Mouse (Mus musculus) intestine, embryonic 15.5 days (tissue): ENCODE data around the gene Hspbap1. TPM values are rescaled to one million over a fixed set of nuclear protein-coding genes. Genes with fewer than 3 reads are reported as not detected.

Experiments used
- ATAC-seq: fragments of 200-750 bp; cut with Nextera tagmentation; 2 replicates; pipeline ENCODE4 v1.8.0; 2017; ENCODE audit warnings: moderate TSS enrichment, moderate library complexity
- H3K27ac ChIP-seq: fragments of 300-500 bp; sonication (generic); 2 replicates; pipeline ENCODE4 v1.5.1; 2015; ENCODE audit warnings: mild to moderate bottlenecking, inconsistent platforms
- H3K27me3 ChIP-seq: fragments of 300-500 bp; sonication (generic); replicated peaks from 2 replicates; pipeline ENCODE4 v1.6.1; 2015; ENCODE audit warnings: inconsistent platforms
- H3K36me3 ChIP-seq: fragments of 300-500 bp; sonication (generic); 2 replicates; pipeline ENCODE4 v1.6.1; 2015; ENCODE audit warnings: inconsistent platforms
- H3K4me1 ChIP-seq: fragments of 300-500 bp; sonication (generic); replicated peaks from 2 replicates; pipeline ENCODE4 v1.6.1; 2015; ENCODE audit warnings: inconsistent platforms
- H3K4me2 ChIP-seq: fragments of 300-500 bp; sonication (generic); replicated peaks from 2 replicates; pipeline ENCODE4 v1.6.1; 2015; ENCODE audit warnings: mild to moderate bottlenecking, inconsistent platforms
- H3K4me3 ChIP-seq: fragments of 300-500 bp; sonication (generic); replicated peaks from 2 replicates; pipeline ENCODE4 v1.5.1; 2015; ENCODE audit warnings: inconsistent platforms
- H3K9ac ChIP-seq: fragments of 300-500 bp; sonication (generic); 2 replicates; pipeline ENCODE4 v1.6.1; 2015; ENCODE audit warnings: inconsistent platforms
- H3K9me3 ChIP-seq: fragments of 300-500 bp; sonication (generic); 2 replicates; pipeline ENCODE4 v1.6.1; 2016; ENCODE audit warnings: inconsistent platforms
- WGBS: fragments of 180-500 bp; shearing (Covaris S2); methylation state at CpG from one replicate; pipeline ENCODE4 v1.1.7; 2015; 5-methylcytosine and 5-hydroxymethylcytosine counted together
- polyA plus RNA-seq: library from polyadenylated mRNA; unstranded; fragments of >200 nt; fragmentation: Nextera tagmentation; extraction: Ambion mirVana; gene quantifications from 2 replicates; pipeline ENCODE4 v1.2.1, GENCODE M21; 2015

Gene Hspbap1
- polyA plus RNA-seq, result 17.6 and 18.4 TPM in 2 replicates

GRCm38 (mm10) chr16:35769878-35770657, at the start of gene Hspbap1:
Gene Hspbap1, plus strand, starts transcription at chr16:35770375.
- WGBS, result under 1% methylated on average over 51 of the region's 51 CpGs
- Histone ChIP-seq H3K4me1 (peaks cover 23% of the 10 kb centered on the region; the same call in 1 of the 2 replicates), H3K27me3 (no peaks in the 10 kb centered on the region), H3K9ac (peak within 1 kb of the TSS; percentile 86), H3K27ac (peak within 1 kb of the TSS; percentile 65; the same call in 1 of the 2 replicates), H3K4me2 (peak within 1 kb of the TSS; percentile 91), H3K36me3 (no peaks in the 10 kb centered on the region), H3K4me3 (peak within 1 kb of the TSS; percentile 87), H3K9me3 (no peaks in the 10 kb centered on the region)
- ATAC-seq, result peak; percentile 86

GRCm38 (mm10) chr16:35724561-35724960, 45.6 kb upstream of the Hspbap1 start:
- Histone ChIP-seq H3K4me1 (no peaks in the 10 kb centered on the region), H3K36me3 (no peaks in the 10 kb centered on the region), H3K9me3 (no peaks in the 10 kb centered on the region), H3K4me3 (no peak overlapping the region), H3K27me3 (no peaks in the 10 kb centered on the region), H3K4me2 (no peak overlapping the region), H3K27ac (no peak overlapping the region), H3K9ac (no peak overlapping the region)
- no peak for ATAC-seq
- WGBS, result 82% methylated on average over 6 of the region's 6 CpGs

DNA sequence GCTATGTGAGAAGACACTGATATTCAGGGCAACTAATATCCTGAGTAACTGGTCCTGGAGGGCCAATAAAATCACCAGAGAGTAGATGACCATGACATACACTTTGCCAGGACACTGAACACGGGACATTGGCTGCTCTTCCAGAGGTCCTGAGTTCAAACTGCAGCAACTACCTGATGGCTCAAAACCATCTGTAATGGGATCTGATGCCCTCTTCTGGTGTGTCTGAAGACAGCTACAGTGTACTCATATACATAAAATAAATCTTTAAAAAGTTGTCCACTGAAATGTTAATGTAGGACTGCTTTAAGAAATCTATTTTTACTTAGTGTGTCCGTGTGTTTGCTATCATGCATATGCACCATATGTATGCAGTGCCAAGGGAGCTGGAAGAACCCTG, 43.6 kb upstream of the Hspbap1 start:
- H3K9me3 ChIP-seq, result no peaks in the 10 kb centered on the region
- no peaks in the 10 kb centered on the region for H3K27me3 ChIP-seq
- no peaks in the 10 kb centered on the region for H3K4me1 ChIP-seq
- ATAC-seq, result no peak
- H3K9ac ChIP-seq, result no peak overlapping the region
- 85% methylated on average over 2 of the region's 2 CpGs for WGBS
- no peak overlapping the region for H3K4me3 ChIP-seq
- no peak overlapping the region for H3K4me2 ChIP-seq
- no peak overlapping the region for H3K27ac ChIP-seq
- H3K36me3 ChIP-seq, result no peaks in the 10 kb centered on the region

- 66% methylated on average over 8 of the region's 8 CpGs for WGBS
- Histone ChIP-seq H3K9ac (no peak overlapping the region), H3K36me3 (no peaks in the 10 kb centered on the region), H3K4me2 (no peak overlapping the region), H3K27me3 (no peaks in the 10 kb centered on the region), H3K9me3 (no peaks in the 10 kb centered on the region), H3K4me3 (no peak overlapping the region), H3K27ac (no peak overlapping the region), H3K4me1 (no peaks in the 10 kb centered on the region)
- ATAC-seq, result no peak
These were observed 40.9 kb upstream of the Hspbap1 start for GRCm38 (mm10) chr16:35729151-35729738.

DNA sequence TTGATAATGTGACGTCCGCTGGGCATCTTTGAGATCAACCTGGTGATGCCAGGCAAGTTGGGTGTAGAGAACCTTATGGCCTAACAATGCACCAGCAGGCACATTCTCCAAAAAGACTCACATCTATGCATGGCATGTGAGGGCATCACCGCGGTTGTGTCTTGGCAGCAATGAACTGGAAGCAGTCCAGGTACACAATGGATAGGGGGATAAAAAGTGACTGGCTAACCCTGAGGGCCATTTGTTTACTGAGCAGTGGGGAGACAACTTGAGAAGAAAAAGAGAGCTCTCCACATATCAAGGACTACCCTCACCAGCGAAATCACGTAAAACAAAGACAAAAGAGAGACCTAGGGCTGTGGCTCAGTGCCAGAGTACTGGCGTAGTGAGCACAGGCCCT, 38.1 kb upstream of the Hspbap1 start:
- Histone ChIP-seq H3K4me1 (no peaks in the 10 kb centered on the region), H3K27me3 (no peaks in the 10 kb centered on the region), H3K4me3 (no peak overlapping the region), H3K4me2 (no peak overlapping the region), H3K27ac (no peak overlapping the region), H3K9ac (no peak overlapping the region), H3K36me3 (no peaks in the 10 kb centered on the region), H3K9me3 (no peaks in the 10 kb centered on the region)
- WGBS, result 92% methylated on average over 7 of the region's 7 CpGs
- no peak for ATAC-seq

DNA sequence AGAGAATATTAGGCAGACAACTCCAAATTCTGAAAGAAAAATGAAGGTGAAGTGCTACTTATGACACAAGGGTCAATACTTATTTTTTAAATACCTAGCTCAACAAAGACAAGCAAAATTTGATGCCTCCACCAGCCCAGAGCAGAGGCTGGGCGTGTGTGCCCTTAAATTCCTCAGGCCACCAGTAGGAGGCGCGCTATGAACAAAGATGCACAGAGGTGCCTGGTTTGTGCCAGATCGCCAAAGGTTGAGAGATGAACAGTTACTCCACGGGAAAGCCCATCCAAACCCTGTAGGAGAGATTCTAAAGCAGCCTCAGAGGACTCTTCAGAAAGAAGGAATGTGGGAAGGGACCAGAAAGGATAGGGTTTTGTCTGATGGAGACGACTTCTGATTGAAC, 36.1 kb upstream of the Hspbap1 start:
- Histone ChIP-seq H3K4me2 (no peak overlapping the region), H3K4me1 (peaks cover 7% of the 10 kb centered on the region), H3K36me3 (no peaks in the 10 kb centered on the region), H3K9me3 (no peaks in the 10 kb centered on the region), H3K27me3 (no peaks in the 10 kb centered on the region), H3K4me3 (no peak overlapping the region), H3K27ac (no peak overlapping the region), H3K9ac (no peak overlapping the region)
- 16% methylated on average over 6 of the region's 6 CpGs for WGBS
- peak; percentile 66; the same call in 1 of the 2 replicates for ATAC-seq

- 74% methylated on average over 7 of the region's 7 CpGs for WGBS
- peaks cover 7% of the 10 kb centered on the region for H3K4me1 ChIP-seq
- ATAC-seq, result peak; percentile 50
- no peak overlapping the region for H3K4me3 ChIP-seq
- no peaks in the 10 kb centered on the region for H3K27me3 ChIP-seq
- no peak overlapping the region for H3K4me2 ChIP-seq
- no peak overlapping the region for H3K9ac ChIP-seq
- H3K36me3 ChIP-seq, result no peaks in the 10 kb centered on the region
- no peaks in the 10 kb centered on the region for H3K9me3 ChIP-seq
- no peak overlapping the region for H3K27ac ChIP-seq
These were observed 31.9 kb upstream of the Hspbap1 start for GRCm38 (mm10) chr16:35738096-35738767.

- H3K4me2 ChIP-seq, result no peak overlapping the region
- H3K9me3 ChIP-seq, result no peaks in the 10 kb centered on the region
- 43% methylated on average over 1 of the region's 1 CpGs for WGBS
- peaks cover 7% of the 10 kb centered on the region for H3K4me1 ChIP-seq
- no peaks in the 10 kb centered on the region for H3K36me3 ChIP-seq
- no peaks in the 10 kb centered on the region for H3K27me3 ChIP-seq
- H3K27ac ChIP-seq, result no peak overlapping the region
- ATAC-seq, result no peak
- H3K4me3 ChIP-seq, result no peak overlapping the region
- no peak overlapping the region for H3K9ac ChIP-seq
These were observed 30.6 kb upstream of the Hspbap1 start for GRCm38 (mm10) chr16:35739548-35739947.

GRCm38 (mm10) chr16:35740357-35740756, 29.8 kb upstream of the Hspbap1 start:
- Histone ChIP-seq H3K27me3 (no peaks in the 10 kb centered on the region), H3K36me3 (no peaks in the 10 kb centered on the region), H3K27ac (no peak overlapping the region), H3K4me1 (peaks cover 7% of the 10 kb centered on the region), H3K4me3 (no peak overlapping the region), H3K9me3 (no peaks in the 10 kb centered on the region), H3K4me2 (no peak overlapping the region), H3K9ac (no peak overlapping the region)
- 79% methylated on average over 12 of the region's 12 CpGs for WGBS
- no peak for ATAC-seq

GRCm38 (mm10) chr16:35740943-35741342, 29.2 kb upstream of the Hspbap1 start:
- Histone ChIP-seq H3K4me2 (no peak overlapping the region), H3K4me3 (no peak overlapping the region), H3K9me3 (no peaks in the 10 kb centered on the region), H3K4me1 (peaks cover 7% of the 10 kb centered on the region), H3K9ac (no peak overlapping the region), H3K36me3 (no peaks in the 10 kb centered on the region), H3K27ac (no peak overlapping the region), H3K27me3 (no peaks in the 10 kb centered on the region)
- WGBS, result 83% methylated on average over 6 of the region's 6 CpGs
- ATAC-seq, result no peak

DNA sequence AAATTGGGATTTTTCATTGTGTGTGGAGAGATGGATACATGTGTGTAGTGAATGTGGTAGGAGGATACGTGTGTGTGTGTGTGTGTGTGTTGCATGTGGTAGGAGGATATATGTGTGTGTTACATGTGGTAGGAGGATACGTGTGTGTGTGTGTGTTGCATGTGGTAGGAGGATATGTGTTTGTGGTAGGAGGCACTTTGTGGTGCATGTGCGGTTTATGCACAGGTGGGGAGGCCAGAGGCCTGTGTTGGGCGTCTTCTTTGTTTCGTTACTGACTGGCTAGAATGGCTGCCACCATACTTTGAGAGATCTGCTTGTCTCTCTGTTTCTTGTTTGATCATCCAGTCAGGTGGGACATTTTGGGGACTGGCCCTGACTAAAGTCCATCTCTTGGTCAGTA, 28.6 kb upstream of the Hspbap1 start:
- no peak for ATAC-seq
- no peaks in the 10 kb centered on the region for H3K27me3 ChIP-seq
- no peak overlapping the region for H3K27ac ChIP-seq
- no peak overlapping the region for H3K4me3 ChIP-seq
- peaks cover 7% of the 10 kb centered on the region for H3K4me1 ChIP-seq
- H3K36me3 ChIP-seq, result no peaks in the 10 kb centered on the region
- 97% methylated on average over 5 of the region's 5 CpGs for WGBS
- H3K9me3 ChIP-seq, result no peaks in the 10 kb centered on the region
- no peak overlapping the region for H3K4me2 ChIP-seq
- H3K9ac ChIP-seq, result no peak overlapping the region

GRCm38 (mm10) chr16:35742251-35742937, 27.8 kb upstream of the Hspbap1 start:
- Histone ChIP-seq H3K36me3 (no peaks in the 10 kb centered on the region), H3K27ac (no peak overlapping the region), H3K9me3 (no peaks in the 10 kb centered on the region), H3K4me2 (no peak overlapping the region), H3K9ac (no peak overlapping the region), H3K4me3 (no peak overlapping the region), H3K4me1 (peaks cover 8% of the 10 kb centered on the region), H3K27me3 (no peaks in the 10 kb centered on the region)
- ATAC-seq, result no peak
- 85% methylated on average over 12 of the region's 12 CpGs for WGBS
